Mouse (Mus musculus): ENCODE results near the gene Snx33. TPM values are rescaled to one million over a fixed set of nuclear protein-coding genes. Genes with fewer than 3 reads are reported as not detected.
A peak's percentile ranks its signal among the peaks of the same experiment; 100 is the strongest.

The Snx33 gene
- total RNA-seq, 1 experiment from 2014 or later: 4.8 TPM

- no peak for ATAC-seq (replicated peaks; ENCODE audit: low read depth, poor library complexity, severe bottlenecking)
These were observed 34.9 kb downstream of the Snx33 start for GRCm38 (mm10) chr9:56893313-56893712.

DNA sequence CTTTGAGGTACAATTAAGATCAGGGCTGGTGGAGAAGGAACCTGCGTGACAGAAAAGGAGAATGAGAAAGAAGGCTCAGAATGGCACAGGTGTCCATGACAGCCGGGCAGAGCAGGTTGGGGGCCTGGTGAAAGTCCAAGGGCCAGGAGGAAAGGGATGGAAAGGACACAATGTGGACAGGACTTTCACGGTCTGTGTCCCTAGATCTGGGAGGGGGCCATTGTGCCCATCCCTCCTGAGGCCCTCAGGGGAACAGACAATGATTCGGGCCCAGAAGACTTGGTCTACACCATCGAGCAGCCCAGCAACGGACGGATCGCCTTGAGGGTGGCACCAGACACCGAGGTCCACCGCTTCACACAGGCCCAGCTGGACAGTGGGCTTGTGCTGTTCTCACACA, 36.1 kb downstream of the Snx33 start:
- no peak for ATAC-seq (replicated peaks; ENCODE audit: low read depth, poor library complexity, severe bottlenecking)

DNA sequence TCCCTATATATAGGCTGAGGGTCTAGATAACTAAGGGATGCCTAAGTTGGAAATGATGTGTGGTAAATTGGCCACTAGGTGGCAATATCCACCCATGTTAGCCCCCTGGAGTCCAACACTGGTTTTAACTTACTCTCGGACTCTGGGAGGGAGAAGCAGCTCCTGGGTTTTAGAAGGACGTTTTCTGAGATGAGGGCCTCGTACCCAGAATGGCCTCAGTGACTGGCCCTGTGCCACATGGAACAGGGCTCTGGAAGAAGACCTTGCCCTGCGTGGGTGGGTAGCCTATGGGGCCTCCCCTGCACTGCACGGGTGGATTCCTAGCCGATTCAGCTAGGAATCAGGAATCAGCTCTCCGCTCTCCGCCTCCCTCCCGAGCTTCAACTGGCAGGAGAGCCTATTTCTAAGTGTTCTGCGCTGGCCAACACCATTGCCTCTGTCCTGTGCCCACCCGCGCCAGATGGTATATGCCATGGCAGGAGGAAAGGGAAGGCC, 36.6 kb downstream of the Snx33 start:
- peak; percentile 84 for ATAC-seq (replicated peaks; ENCODE audit: low read depth, poor library complexity, severe bottlenecking)

- no peak for ATAC-seq (replicated peaks; ENCODE audit: low read depth, poor library complexity, severe bottlenecking)
These were observed 37.5 kb downstream of the Snx33 start for GRCm38 (mm10) chr9:56890522-56891250.

GRCm38 (mm10) chr9:56889817-56890216, 38.4 kb downstream of the Snx33 start:
- peak; percentile 65 for ATAC-seq (replicated peaks; ENCODE audit: low read depth, poor library complexity, severe bottlenecking)

- no peak for ATAC-seq (replicated peaks; ENCODE audit: low read depth, poor library complexity, severe bottlenecking)
These were observed 40.6 kb downstream of the Snx33 start for GRCm38 (mm10) chr9:56887581-56887980.

- no peak for ATAC-seq (replicated peaks; ENCODE audit: low read depth, poor library complexity, severe bottlenecking)
These were observed 41.6 kb downstream of the Snx33 start for GRCm38 (mm10) chr9:56886601-56887000.

- no peak for ATAC-seq (replicated peaks; ENCODE audit: low read depth, poor library complexity, severe bottlenecking)
These were observed 42.1 kb downstream of the Snx33 start for GRCm38 (mm10) chr9:56886113-56886512.

- no peak for ATAC-seq (replicated peaks; ENCODE audit: low read depth, poor library complexity, severe bottlenecking)
These were observed 43.8 kb downstream of the Snx33 start for GRCm38 (mm10) chr9:56884328-56884727.

- ATAC-seq (replicated peaks; ENCODE audit: low read depth, poor library complexity, severe bottlenecking): no peak
These were observed 44.7 kb downstream of the Snx33 start for GRCm38 (mm10) chr9:56883470-56883869.

DNA sequence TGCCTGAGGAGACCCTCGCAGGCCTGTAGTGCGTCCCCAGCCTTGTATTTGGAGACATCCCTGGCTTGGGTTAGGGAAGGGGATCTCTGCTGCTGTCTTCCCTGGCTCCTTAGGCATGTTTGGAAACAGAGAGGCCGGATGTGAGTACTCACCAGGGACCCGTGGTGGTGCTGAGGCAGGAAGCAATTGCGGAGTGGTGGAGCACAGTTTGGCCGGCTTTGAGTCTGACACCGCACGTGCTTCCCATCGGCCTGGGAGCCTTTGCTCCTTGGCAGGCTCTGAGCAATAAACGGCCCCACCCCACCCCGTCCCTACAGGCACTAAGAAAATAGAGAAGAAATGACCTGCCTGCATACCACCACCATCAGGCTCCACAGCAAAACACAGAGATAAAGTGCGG, 45.4 kb downstream of the Snx33 start:
- ATAC-seq (replicated peaks; ENCODE audit: low read depth, poor library complexity, severe bottlenecking): no peak

GRCm38 (mm10) chr9:56882283-56882682, 45.9 kb downstream of the Snx33 start:
- ATAC-seq (replicated peaks; ENCODE audit: low read depth, poor library complexity, severe bottlenecking): no peak

GRCm38 (mm10) chr9:56881539-56882082, 46.6 kb downstream of the Snx33 start:
- ATAC-seq (replicated peaks; ENCODE audit: low read depth, poor library complexity, severe bottlenecking): no peak

- ATAC-seq (replicated peaks; ENCODE audit: low read depth, poor library complexity, severe bottlenecking): no peak
These were observed 47.4 kb downstream of the Snx33 start for GRCm38 (mm10) chr9:56880790-56881189.

DNA sequence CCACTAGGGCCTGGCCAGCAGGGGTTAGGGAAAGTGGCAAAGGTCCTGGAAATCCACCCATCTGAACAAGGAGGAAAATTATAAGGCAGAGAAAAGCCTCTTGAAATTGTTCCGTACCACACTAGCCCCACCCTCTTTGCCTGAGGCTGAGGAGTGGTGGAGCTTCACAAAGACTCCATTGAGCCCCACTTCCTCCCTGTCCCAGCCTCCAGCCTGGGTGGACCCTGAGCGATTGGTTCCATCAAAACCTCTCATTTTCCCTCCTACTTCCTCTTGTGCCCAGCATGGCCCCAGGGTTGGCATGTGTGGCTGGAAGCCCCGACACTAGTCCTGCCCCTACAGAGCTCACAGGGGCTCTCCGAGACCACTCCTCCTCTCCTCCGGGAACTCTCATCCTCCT, 50.9 kb downstream of the Snx33 start:
- ATAC-seq (replicated peaks; ENCODE audit: low read depth, poor library complexity, severe bottlenecking): no peak

DNA sequence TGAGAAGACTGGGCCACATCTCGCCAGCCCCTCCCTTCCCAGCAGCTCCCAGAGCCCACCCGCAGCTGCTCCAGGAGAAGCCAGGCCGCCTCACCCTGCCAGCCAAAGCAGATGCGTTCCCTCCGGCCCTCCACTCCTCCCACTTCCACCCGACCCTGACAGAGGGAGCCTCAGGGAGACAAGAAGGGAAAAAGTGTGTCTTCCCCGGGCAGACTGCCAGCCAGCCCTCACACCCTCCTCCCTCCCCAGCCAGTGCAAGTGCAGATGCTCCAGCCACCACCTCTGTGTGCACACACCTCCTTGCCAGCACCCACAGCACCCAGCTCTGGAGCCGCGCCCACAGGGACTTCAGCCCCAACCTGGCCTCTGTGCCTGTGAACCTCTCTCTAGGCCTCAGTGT, 51.4 kb downstream of the Snx33 start:
- no peak for ATAC-seq (replicated peaks; ENCODE audit: low read depth, poor library complexity, severe bottlenecking)

GRCm38 (mm10) chr9:56873097-56873496, 55.1 kb downstream of the Snx33 start:
- no peak for ATAC-seq (replicated peaks; ENCODE audit: low read depth, poor library complexity, severe bottlenecking)

- no peak for ATAC-seq (replicated peaks; ENCODE audit: low read depth, poor library complexity, severe bottlenecking)
These were observed 55.9 kb downstream of the Snx33 start for GRCm38 (mm10) chr9:56872105-56872903.

DNA sequence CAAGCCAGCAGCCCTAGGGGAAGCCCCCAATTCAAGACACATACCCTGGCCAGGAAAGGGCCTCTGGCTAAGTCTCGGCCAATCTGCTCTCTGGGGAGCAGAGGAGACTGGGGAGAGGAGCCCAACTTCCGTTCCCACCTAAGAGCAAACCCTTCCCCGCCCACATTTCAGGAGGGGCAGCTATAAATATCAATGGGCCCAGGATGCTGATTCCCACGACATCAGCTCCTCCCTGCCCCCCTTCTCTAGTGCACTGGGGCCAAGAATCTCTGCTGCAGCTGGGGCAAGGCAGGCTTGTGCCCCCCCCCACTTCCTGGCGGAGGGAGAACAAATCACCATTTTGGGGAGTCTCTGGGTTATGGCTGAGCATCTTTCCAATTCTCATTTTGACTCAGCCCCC, 57.0 kb downstream of the Snx33 start:
- no peak for ATAC-seq (replicated peaks; ENCODE audit: low read depth, poor library complexity, severe bottlenecking)

- ATAC-seq (replicated peaks; ENCODE audit: low read depth, poor library complexity, severe bottlenecking): no peak
These were observed 57.4 kb downstream of the Snx33 start for GRCm38 (mm10) chr9:56870778-56871177.

- no peak for ATAC-seq (replicated peaks; ENCODE audit: low read depth, poor library complexity, severe bottlenecking)
These were observed 58.6 kb downstream of the Snx33 start for GRCm38 (mm10) chr9:56869552-56869951.

All from common myeloid progenitor, adult 5-6 weeks (primary cell).